Mouse (Mus musculus) lung, adult 2 months (tissue): ENCODE results near the gene Plekhj1. TPM values are rescaled to one million over a fixed set of nuclear protein-coding genes. Genes with fewer than 3 reads are reported as not detected.
A peak's percentile ranks its signal among the peaks of the same experiment; 100 is the strongest.

ENCODE experiments used
- DNase-seq: peaks from one replicate; pipeline ENCODE4 v3.0.0; 2022
- H3K4me1 ChIP-seq: fragments of 200-500 bp; 2 replicates; pipeline ENCODE4 v1.6.1; 2011; ENCODE audit warnings: low read length; ENCODE audit not compliant: control insufficient read depth, insufficient read depth
- H3K4me3 ChIP-seq: fragments of 200-500 bp; replicated peaks from 2 replicates; pipeline ENCODE3; 2011; ENCODE audit warnings: low read depth, mild to moderate bottlenecking, control low read depth, low read length; ENCODE audit errors: extremely low read depth
- CTCF ChIP-seq: fragments of 200-500 bp; IDR thresholded peaks from 2 replicates; pipeline ENCODE4 v1.5.1; 2011; ENCODE audit warnings: mild to moderate bottlenecking, low read length, control low read depth; ENCODE audit not compliant: insufficient read depth
- POLR2A ChIP-seq: fragments of 200-500 bp; IDR thresholded peaks from 2 replicates; pipeline ENCODE4 v1.6.1; 2011; ENCODE audit warnings: low read depth, mild to moderate bottlenecking, control low read depth, low read length, borderline replicate concordance; ENCODE audit errors: extremely low read depth
- WGBS: fragments of 180-500 bp; shearing (Covaris S2); methylation state at CpG from one replicate; pipeline ENCODE4 v1.1.7; 2018; 5-methylcytosine and 5-hydroxymethylcytosine counted together
- polyA plus RNA-seq: library from polyadenylated mRNA; depleted of rRNA; stranded (reverse); fragments of >200 nt; gene quantifications from 2 replicates; pipeline ENCODE4 v1.2.3, GENCODE M21; 2012

Gene Plekhj1
- polyA plus RNA-seq, 1 experiment, result 51.2 TPM

DNA sequence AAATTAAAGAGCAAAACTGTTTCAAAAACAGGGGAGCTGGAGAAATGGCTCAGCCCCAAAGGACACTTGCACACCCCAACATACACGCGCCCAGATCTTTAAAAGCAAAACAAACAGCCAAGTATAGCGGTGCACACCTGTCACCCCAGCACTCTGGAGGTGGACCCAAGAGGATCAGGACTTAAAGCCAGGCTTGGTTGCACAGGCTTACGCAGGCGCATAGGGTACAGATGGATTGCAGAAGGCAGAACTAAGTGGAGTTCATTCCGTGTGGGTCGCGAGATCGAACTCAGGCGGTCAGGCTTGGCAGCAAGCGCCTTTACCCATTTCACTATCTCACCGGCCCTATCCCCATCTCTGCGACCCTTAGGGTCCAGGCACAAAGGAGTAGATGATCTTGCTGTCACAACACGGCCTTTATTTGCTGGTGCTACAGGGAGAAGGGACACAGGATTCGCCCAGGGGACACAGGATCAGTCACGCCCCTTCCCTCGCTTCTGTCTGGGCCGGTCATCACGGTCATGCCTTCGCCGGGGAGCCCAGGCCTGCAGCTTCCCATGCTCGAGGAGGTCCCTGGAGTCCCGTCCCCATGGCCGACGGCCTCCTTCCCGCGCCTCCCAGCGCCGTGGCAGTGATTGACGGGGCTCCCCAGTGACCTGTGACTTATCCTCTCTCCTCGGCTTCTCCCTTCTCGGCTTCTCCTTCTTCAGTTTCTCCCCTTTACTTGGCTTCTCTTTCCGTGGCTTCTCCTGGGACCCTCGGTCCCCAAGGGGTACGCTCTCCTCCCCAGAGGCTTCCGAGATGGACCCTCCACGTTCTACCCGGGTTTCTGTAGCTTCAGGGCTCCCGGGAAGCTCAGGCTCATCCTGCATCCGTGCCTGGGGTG lies 9.9 kb upstream of the Plekhj1 start:
- WGBS, result 23% methylated on average over 40 of the region's 40 CpGs
- DNase-seq, result no peak
- Histone ChIP-seq H3K4me3 (no peak overlapping the region), H3K4me1 (0 out of 2 replicates have a peak, but pooled peaks cover 3% of the 10 kb centered on the region)
- TF ChIP-seq CTCF (no peak), POLR2A (no peak)

DNA sequence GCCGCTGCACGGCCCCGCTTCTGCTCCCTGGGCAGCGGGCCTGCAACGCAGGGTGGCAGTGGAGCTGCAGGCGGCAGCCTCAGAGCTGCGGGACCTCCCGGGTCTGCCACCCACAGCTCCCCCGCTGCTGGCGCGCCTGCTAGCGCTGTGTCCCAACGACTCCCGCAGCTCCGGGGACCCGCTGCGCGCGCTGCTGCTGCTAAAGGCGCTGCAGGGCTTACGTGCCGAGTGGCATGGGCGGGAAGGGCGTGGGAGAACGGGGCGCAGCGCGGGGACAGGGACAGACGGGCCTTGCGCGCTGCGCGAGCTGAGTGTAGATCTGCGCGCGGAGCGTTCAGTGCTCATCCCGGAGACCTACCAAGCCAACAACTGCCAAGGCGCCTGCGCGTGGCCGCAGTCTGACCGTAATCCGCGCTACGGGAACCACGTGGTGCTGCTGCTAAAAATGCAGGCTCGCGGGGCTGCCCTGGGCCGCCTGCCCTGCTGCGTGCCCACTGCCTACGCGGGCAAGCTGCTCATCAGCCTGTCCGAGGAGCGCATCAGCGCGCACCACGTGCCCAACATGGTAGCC lies 8.7 kb upstream of the Plekhj1 start:
- DNase-seq, result peak; percentile 51
- Histone ChIP-seq H3K4me1 (0 out of 2 replicates have a peak, but pooled peaks cover 3% of the 10 kb centered on the region), H3K4me3 (peak overlapping the region; percentile 58)
- 2% methylated on average over 58 of the region's 58 CpGs for WGBS
- no peak for TF ChIP-seq POLR2A
- no peak for TF ChIP-seq CTCF

DNA sequence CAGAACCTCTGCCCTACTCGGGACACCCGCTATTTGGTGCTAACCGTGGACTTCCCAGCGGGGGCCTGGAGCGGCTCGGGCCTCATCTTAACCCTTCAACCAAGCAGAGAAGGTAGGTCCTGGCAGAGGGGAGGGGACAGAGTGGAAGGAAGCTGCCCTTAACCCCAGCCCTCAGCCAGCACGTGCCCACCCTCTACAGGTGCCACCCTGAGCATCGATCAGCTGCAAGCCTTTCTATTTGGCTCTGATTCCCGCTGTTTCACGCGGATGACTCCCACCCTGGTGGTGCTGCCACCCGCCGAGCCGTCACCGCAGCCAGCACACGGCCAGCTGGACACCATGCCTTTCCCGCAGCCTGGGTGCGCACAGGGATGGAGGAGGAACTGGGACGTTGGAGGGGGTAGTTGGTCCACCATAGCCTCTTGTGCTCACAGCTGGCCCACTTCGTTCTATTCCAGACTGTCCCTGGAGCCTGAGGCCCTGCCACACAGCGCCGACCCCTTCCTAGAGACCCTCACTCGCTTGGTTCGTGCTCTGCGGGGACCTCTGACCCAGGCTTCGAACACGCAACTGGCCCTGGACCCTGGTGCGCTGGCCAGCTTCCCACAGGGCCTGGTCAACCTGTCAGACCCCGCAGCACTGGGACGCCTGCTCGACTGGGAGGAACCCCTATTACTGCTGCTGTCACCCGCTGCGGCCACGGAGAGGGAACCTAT lies 8.1 kb upstream of the Plekhj1 start:
- DNase-seq, result no peak
- TF ChIP-seq POLR2A, result no peak
- TF ChIP-seq CTCF, result no peak
- Histone ChIP-seq H3K4me1 (0 out of 2 replicates have a peak, but pooled peaks cover 3% of the 10 kb centered on the region), H3K4me3 (no peak overlapping the region)
- 54% methylated on average over 34 of the region's 34 CpGs for WGBS

DNA sequence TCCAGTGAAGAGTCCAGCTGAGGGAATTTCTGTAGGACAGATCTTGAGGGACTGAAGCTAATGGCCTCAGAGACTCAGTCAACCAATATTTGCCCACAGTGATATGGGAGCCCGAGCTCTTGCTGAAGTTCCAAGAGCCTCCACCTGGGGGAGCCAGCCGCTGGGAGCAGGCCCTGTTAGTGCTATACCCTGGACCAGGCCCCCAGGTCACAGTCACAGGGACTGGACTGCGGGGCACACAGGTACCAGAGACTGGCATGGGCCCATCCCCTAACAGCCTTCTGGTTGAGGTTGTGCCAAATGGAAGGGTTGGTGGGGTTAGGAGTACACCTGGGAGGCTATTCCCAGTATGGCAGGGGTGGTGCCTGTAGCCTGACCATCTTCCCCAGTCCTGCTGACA lies 7.5 kb upstream of the Plekhj1 start:
- 15% methylated on average over 3 of the region's 3 CpGs for WGBS
- TF ChIP-seq CTCF (peak; percentile 50; the same call in 1 of the 2 replicates), POLR2A (no peak)
- Histone ChIP-seq H3K4me1 (0 out of 2 replicates have a peak, but pooled peaks cover 3% of the 10 kb centered on the region), H3K4me3 (no peak overlapping the region)
- DNase-seq, result peak; percentile 68

DNA sequence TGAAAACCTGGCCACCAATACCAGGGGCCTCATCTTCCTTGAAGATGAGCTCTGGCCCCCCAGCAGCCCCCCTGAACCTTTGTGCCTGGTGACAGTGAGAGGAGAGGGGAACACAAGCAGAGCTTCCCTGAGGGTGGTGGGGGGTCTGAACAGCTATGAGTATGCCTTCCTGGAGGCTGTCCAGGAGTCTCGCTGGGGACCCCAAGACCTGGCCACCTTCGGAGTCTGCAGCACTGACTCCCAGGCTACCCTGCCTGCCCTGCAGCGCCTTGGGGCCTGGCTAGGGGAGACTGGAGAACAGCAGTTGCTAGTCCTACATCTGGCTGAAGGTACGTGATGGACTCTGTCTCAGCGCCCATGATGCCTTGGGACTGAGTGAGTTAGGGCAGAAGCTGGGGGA lies 6.9 kb upstream of the Plekhj1 start:
- DNase-seq, result no peak

DNA sequence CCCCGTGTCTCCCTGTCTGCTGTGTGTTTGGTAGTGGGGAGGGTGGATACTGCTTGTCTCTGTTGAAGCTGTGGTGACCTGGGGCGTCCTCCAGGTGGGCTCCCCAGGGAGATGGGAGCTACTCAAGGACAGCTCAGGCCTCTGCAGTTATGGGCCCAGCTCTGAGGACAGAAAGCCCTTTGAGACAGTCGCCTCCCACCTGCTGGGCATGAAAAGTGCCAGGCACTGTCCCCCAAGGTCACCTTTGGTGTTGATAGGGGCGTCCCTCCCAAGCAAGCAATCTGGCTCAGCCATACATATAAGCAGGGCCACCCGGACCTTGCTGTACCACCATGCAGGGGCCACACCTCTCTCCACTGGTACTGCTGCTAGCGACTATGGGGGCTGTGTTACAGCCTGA lies 6.5 kb upstream of the Plekhj1 start, which contains the start of gene Amh:
Amh (plus strand) TSS at position 328 of the 400 bp plus-strand sequence.
- no peak for DNase-seq
- no peak within 1 kb of the TSS for H3K4me3 ChIP-seq
- TF ChIP-seq CTCF (no peak), POLR2A (no peak)
- WGBS, result 77% methylated on average over 6 of the region's 6 CpGs
- H3K4me1 ChIP-seq, result peaks cover 5% of the 10 kb centered on the region; the same call in 1 of the 2 replicates

More for the DNA sequence above, 6.9 kb upstream of the Plekhj1 start:
- WGBS, result 91% methylated on average over 5 of the region's 5 CpGs
- no peak overlapping the region for H3K4me3 ChIP-seq
- H3K4me1 ChIP-seq, result 0 out of 2 replicates have a peak, but pooled peaks cover 3% of the 10 kb centered on the region
- TF ChIP-seq POLR2A (no peak), CTCF (no peak)

DNA sequence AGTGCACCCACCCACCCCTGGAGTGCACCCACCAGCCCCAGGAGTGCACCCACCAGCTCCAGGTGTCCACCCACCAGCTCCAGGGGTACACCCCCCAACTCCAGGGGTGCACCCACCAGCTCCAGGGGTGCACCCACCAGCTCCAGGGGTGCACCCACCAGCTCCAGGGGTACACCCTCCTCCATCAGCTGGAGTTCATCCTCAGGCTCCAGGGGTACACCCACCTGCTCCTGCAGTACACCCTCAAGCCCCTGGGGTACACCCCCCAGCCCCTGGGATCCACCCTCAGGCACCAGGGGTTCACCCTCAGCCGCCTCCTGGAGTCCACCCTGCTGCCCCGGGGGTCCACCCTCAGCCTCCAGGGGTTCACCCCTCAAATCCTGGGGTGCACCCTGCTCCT lies 5.9 kb upstream of the Plekhj1 start:
- WGBS, result 96% methylated on average over 2 of the region's 2 CpGs
- H3K4me1 ChIP-seq, result peaks cover 10% of the 10 kb centered on the region
- TF ChIP-seq CTCF (no peak), POLR2A (no peak)
- DNase-seq, result no peak
- H3K4me3 ChIP-seq, result no peak overlapping the region

DNA sequence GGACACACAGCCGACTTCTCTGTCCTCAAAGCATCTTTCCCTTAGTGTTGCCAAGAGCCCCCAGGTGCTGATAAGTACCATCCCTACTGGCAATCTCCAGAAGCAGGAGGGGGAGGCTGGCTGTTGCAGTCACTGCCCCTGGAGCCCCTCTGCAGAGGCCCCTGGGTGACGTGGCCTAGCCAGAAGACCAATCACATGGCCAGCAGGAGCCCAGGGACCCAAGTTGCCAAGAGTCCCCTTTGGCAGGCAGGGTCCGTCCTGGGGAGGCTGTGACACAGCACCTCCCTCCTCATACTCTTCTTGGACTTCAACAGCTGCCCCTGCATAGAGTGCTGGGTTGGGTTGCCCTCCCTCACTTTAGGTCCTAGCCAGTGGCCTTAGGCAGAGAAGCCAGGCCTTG lies 4.6 kb upstream of the Plekhj1 start:
- 74% methylated on average over 3 of the region's 3 CpGs for WGBS
- TF ChIP-seq POLR2A, result no peak
- TF ChIP-seq CTCF, result no peak

DNA sequence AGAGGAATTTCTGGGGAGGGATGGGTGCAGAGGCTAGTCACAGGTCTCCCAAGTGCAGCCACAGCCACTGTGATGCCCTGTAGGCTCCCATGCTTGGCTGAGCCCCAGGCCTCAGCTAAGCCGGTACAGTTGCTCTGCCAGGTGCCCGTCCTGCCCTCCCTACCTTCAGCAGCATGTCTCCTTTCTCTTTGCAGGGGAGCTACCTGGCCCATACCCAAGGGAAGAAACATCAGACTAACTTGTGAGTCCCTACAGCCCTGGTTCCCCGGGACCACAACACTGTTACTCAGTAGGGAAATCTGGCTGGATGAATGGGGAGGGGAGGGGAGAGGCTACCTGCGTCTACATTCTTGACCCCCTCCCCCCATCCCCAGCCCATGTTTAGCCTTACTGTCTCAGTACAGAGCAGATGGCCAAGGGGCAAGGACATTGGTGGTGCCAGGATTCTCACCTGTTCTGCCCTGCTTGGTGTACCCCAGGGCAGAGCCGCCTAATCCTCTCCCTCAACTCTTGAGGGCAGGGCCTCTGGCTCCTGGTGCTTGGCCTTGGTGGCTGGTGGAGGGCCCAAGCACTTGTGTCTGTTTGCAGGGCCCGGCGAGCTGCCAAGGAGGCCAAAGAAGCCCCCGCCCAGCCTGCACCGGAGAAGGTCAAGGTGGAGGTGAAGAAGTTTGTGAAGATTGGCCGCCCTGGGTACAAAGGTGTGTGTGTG lies 3.9 kb upstream of the Plekhj1 start:
- peaks cover 13% of the 10 kb centered on the region for H3K4me1 ChIP-seq
- WGBS, result 80% methylated on average over 10 of the region's 10 CpGs
- DNase-seq, result no peak
- no peak for TF ChIP-seq POLR2A
- TF ChIP-seq CTCF, result no peak
- no peak overlapping the region for H3K4me3 ChIP-seq

More for the DNA sequence above, 4.6 kb upstream of the Plekhj1 start:
- peaks cover 12% of the 10 kb centered on the region for H3K4me1 ChIP-seq
- H3K4me3 ChIP-seq, result no peak overlapping the region
- no peak for DNase-seq
